Mouse (Mus musculus): ENCODE measurements around the gene Fam229a.

GRCm38 (mm10) chr4:129462118-129462517 is 28.9 kb upstream of the Fam229a start:
- TF ChIP-seq CTCF (IDR thresholded peaks at IDR 0.05; ENCODE audit: low read depth) (no peak), EP300 (optimal IDR thresholded peaks at IDR 0.05) (no peak)
